Mouse (Mus musculus) lung, postnatal 0 days (tissue): Measurements from ENCODE around the gene Dusp22. TPM values are rescaled to one million over a fixed set of nuclear protein-coding genes. Genes with fewer than 3 reads are reported as not detected.

Experiments used
- ATAC-seq: fragments of 200-750 bp; cut with Nextera tagmentation; 2 replicates; pipeline ENCODE4 v1.8.0; 2017; ENCODE audit warnings: moderate library complexity
- DNase-seq: peaks from one replicate; pipeline ENCODE4 v3.0.0-alpha.2; 2016; ENCODE audit warnings: low spot score
- H3K27ac ChIP-seq: fragments of 300-500 bp; sonication (generic); 2 replicates; pipeline ENCODE4 v1.5.1; 2014; ENCODE audit warnings: antibody characterized with exemption, mild to moderate bottlenecking, low read length, mixed read lengths
- H3K27me3 ChIP-seq: fragments of 300-500 bp; sonication (generic); replicated peaks from 2 replicates; pipeline ENCODE4 v1.6.1; 2014; ENCODE audit warnings: low read length, mixed read lengths; ENCODE audit not compliant: insufficient read depth
- H3K36me3 ChIP-seq: fragments of 300-500 bp; sonication (generic); 2 replicates; pipeline ENCODE4 v1.6.1; 2014; ENCODE audit warnings: low read length, mixed read lengths; ENCODE audit not compliant: insufficient read depth
- H3K4me1 ChIP-seq: fragments of 300-500 bp; sonication (generic); 2 replicates; pipeline ENCODE4 v1.6.1; 2014; ENCODE audit warnings: antibody characterized with exemption, low read depth, low read length, mixed read lengths; ENCODE audit not compliant: insufficient read depth
- H3K4me2 ChIP-seq: fragments of 300-500 bp; sonication (generic); replicated peaks from 2 replicates; pipeline ENCODE4 v1.6.1; 2014; ENCODE audit warnings: low read depth, mild to moderate bottlenecking, low read length, moderate library complexity, mixed read lengths
- H3K4me3 ChIP-seq: fragments of 300-500 bp; sonication (generic); 2 replicates; pipeline ENCODE4 v1.5.1; 2014; ENCODE audit warnings: low read depth, low read length
- H3K9ac ChIP-seq: fragments of 300-500 bp; sonication (generic); replicated peaks from 2 replicates; pipeline ENCODE4 v1.6.1; 2014; ENCODE audit warnings: low read depth, mild to moderate bottlenecking
- H3K9me3 ChIP-seq: fragments of 300-500 bp; sonication (generic); 2 replicates; pipeline ENCODE4 v1.6.1; 2016; ENCODE audit warnings: low read length, mixed read lengths
- CTCF ChIP-seq: IDR thresholded peaks from 2 replicates; pipeline ENCODE4 v1.5.1; 2016; ENCODE audit warnings: antibody characterized with exemption, mild to moderate bottlenecking
- EP300 ChIP-seq: IDR thresholded peaks from 2 replicates; pipeline ENCODE4 v1.6.1; 2016; ENCODE audit warnings: antibody characterized with exemption, mild to moderate bottlenecking, control low read depth
- WGBS: fragments of 180-500 bp; shearing (Covaris S2); extraction: QIAGEN DNeasy Blood & Tissue Kit; methylation state at CpG from one replicate; pipeline ENCODE4 v1.1.7; 2014; 5-methylcytosine and 5-hydroxymethylcytosine counted together
- polyA plus RNA-seq: library from polyadenylated mRNA; unstranded; fragments of >200 nt; fragmentation: Nextera tagmentation; extraction: Ambion mirVana; gene quantifications from 2 replicates; pipeline ENCODE4 v1.2.1, GENCODE M21; 2015

Gene Dusp22
- polyA plus RNA-seq, 1 experiment from 2014 or later: 30.4 TPM

GRCm38 (mm10) chr13:30749557-30750141 lies 89.8 kb downstream of the Dusp22 start:
- Histone ChIP-seq H3K4me1 (peaks cover 9% of the 10 kb centered on the region), H3K4me2 (peak overlapping the region; percentile 59), H3K27me3 (peaks cover 31% of the 10 kb centered on the region), H3K9ac (no peak overlapping the region), H3K4me3 (peak overlapping the region; percentile 36; the same call in 1 of the 2 replicates), H3K36me3 (no peaks in the 10 kb centered on the region), H3K27ac (no peak overlapping the region), H3K9me3 (no peaks in the 10 kb centered on the region)
- no peak for ATAC-seq
- TF ChIP-seq CTCF: no peak
- TF ChIP-seq EP300: no peak
- 8% methylated on average over 11 of the region's 11 CpGs for WGBS
- no peak for DNase-seq

- H3K4me1 ChIP-seq: peaks cover 9% of the 10 kb centered on the region
- ATAC-seq: no peak
- H3K27me3 ChIP-seq: peaks cover 31% of the 10 kb centered on the region
- TF ChIP-seq EP300 (no peak), CTCF (no peak)
- H3K4me2 ChIP-seq: peak overlapping the region; percentile 47
- H3K36me3 ChIP-seq: no peaks in the 10 kb centered on the region
- no peak for DNase-seq
- peak overlapping the region; percentile 20; the same call in 1 of the 2 replicates for H3K4me3 ChIP-seq
- H3K9ac ChIP-seq: no peak overlapping the region
- 5% methylated on average over 33 of the region's 33 CpGs for WGBS
- H3K9me3 ChIP-seq: no peaks in the 10 kb centered on the region
- no peak overlapping the region for H3K27ac ChIP-seq
Measured at GRCm38 (mm10) chr13:30750461-30751303, 90.9 kb downstream of the Dusp22 start.

- no peak for DNase-seq
- no peaks in the 10 kb centered on the region for H3K36me3 ChIP-seq
- ATAC-seq: no peak
- TF ChIP-seq EP300 (no peak), CTCF (no peak)
- no peak overlapping the region for H3K27ac ChIP-seq
- H3K9me3 ChIP-seq: no peaks in the 10 kb centered on the region
- 45% methylated on average over 6 of the region's 6 CpGs for WGBS
- peaks cover 28% of the 10 kb centered on the region for H3K27me3 ChIP-seq
- peaks cover 9% of the 10 kb centered on the region for H3K4me1 ChIP-seq
- no peak overlapping the region for H3K4me2 ChIP-seq
- no peak overlapping the region for H3K9ac ChIP-seq
- no peak overlapping the region for H3K4me3 ChIP-seq
Measured at GRCm38 (mm10) chr13:30751304-30751580, 91.4 kb downstream of the Dusp22 start.

- H3K27ac ChIP-seq: no peak overlapping the region
- H3K4me2 ChIP-seq: no peak overlapping the region
- no peak for ATAC-seq
- no peaks in the 10 kb centered on the region for H3K36me3 ChIP-seq
- no peaks in the 10 kb centered on the region for H3K9me3 ChIP-seq
- no peak overlapping the region for H3K4me3 ChIP-seq
- H3K27me3 ChIP-seq: peaks cover 28% of the 10 kb centered on the region
- H3K4me1 ChIP-seq: peaks cover 9% of the 10 kb centered on the region
- 69% methylated on average over 4 of the region's 4 CpGs for WGBS
- TF ChIP-seq EP300: no peak
- no peak for TF ChIP-seq CTCF
- DNase-seq: no peak
- H3K9ac ChIP-seq: no peak overlapping the region
Measured at GRCm38 (mm10) chr13:30752581-30753187, 92.9 kb downstream of the Dusp22 start.

- DNase-seq (no peak), ATAC-seq (no peak)
- Histone ChIP-seq H3K9me3 (no peaks in the 10 kb centered on the region), H3K4me2 (no peak overlapping the region), H3K4me1 (peaks cover 9% of the 10 kb centered on the region), H3K9ac (no peak overlapping the region), H3K36me3 (no peaks in the 10 kb centered on the region), H3K4me3 (no peak overlapping the region), H3K27ac (no peak overlapping the region), H3K27me3 (peaks cover 25% of the 10 kb centered on the region)
- 73% methylated on average over 3 of the region's 3 CpGs for WGBS
- TF ChIP-seq CTCF: no peak
- no peak for TF ChIP-seq EP300
Measured at GRCm38 (mm10) chr13:30753441-30753840, 93.6 kb downstream of the Dusp22 start.

- WGBS: 75% methylated on average over 4 of the region's 4 CpGs
Measured at GRCm38 (mm10) chr13:30754066-30754465, 94.3 kb downstream of the Dusp22 start.

More at GRCm38 (mm10) chr13:30754066-30754465, 94.3 kb downstream of the Dusp22 start:
- Histone ChIP-seq H3K4me1 (peaks cover 7% of the 10 kb centered on the region), H3K9me3 (no peaks in the 10 kb centered on the region), H3K9ac (no peak overlapping the region), H3K4me2 (no peak overlapping the region), H3K27ac (no peak overlapping the region), H3K36me3 (no peaks in the 10 kb centered on the region), H3K4me3 (no peak overlapping the region), H3K27me3 (peaks cover 20% of the 10 kb centered on the region)
- DNase-seq (no peak), ATAC-seq (no peak)
- TF ChIP-seq CTCF (no peak), EP300 (no peak)
